Mouse (Mus musculus): ENCODE data around the gene Camsap2.

GRCm38 (mm10) chr1:136233892-136234594 lies 111.9 kb downstream of the Camsap2 start, which contains the start of gene Inava:
- TF ChIP-seq CTCF (IDR thresholded peaks at IDR 0.05; ENCODE audit: control insufficient read depth, insufficient read depth, low read length): peak; percentile 38; the same call in 1 of the 2 replicates
- TF ChIP-seq POLR2A (IDR thresholded peaks at IDR 0.05; ENCODE audit: borderline replicate concordance, control insufficient read depth, low read depth, low read length): 0 out of 2 replicates have a peak, but pooled peaks have one; percentile 18
